Mouse (Mus musculus): ENCODE data around the gene Cyb561d2.
"Not testable (repeated sequence)": the region's sequence is repeated elsewhere in the genome, so short reads cannot be mapped to it uniquely, and the experiment has no call there.

Gene Cyb561d2

GRCm38 (mm10) chr9:107541474-107542351 lies at the start of gene Cyb561d2, which contains the start of gene Nprl2:
Gene Cyb561d2 (minus strand): TSS chr9:107542193.
Gene Nprl2 (plus strand): TSS chr9:107542226.
- peak; percentile 97 for DNase-seq

GRCm38 (mm10) chr9:107590773-107591060 lies 48.7 kb upstream of the Cyb561d2 start:
- peak; percentile 88 for DNase-seq

GRCm38 (mm10) chr9:107590058-107590772 lies 48.2 kb upstream of the Cyb561d2 start:
- DNase-seq, result peak; percentile 85

DNA sequence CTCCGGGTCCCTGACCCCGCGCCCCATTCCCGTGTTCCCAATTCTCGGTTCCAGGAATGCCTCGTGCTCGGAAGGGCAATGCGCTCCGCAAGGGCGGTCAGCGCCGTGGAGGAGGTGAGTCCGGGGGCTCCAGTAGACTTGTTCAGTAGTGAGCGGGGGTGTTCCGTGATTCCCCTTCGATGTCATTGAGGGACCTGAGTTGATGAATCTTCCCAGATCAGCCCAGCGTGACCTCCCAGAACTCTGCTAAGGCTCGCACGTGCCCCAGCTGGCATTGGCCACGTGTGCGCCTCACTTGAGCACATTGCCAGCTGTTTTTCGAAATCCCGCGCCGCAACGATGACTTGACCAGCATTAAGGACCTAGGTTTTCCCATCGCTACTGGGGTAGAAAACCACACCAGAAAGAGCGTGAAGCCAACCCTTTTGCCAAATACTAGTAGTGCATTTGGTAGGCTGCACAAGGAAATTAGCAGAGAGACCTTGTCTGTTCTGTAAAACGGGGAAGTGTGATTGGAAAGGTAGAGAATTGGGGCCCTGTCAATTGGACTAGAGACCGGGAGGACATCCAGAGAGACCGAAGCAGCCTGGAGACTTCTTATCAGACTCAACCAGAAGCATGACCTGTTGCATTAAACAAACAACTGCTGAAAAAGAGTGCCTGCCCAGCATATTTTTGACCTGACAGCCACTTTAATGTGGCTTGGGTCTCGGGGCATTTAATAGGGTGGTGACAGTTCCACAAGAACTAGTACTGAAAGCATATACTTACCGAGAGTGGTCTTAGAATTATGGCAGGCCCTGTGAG lies 46.0 kb upstream of the Cyb561d2 start:
- peak; percentile 82 for DNase-seq

GRCm38 (mm10) chr9:107586974-107587832 lies 45.2 kb upstream of the Cyb561d2 start, which contains the start of gene Ifrd2:
Gene Ifrd2 (plus strand): TSS chr9:107587642.
- peak; percentile 100 for DNase-seq

DNA sequence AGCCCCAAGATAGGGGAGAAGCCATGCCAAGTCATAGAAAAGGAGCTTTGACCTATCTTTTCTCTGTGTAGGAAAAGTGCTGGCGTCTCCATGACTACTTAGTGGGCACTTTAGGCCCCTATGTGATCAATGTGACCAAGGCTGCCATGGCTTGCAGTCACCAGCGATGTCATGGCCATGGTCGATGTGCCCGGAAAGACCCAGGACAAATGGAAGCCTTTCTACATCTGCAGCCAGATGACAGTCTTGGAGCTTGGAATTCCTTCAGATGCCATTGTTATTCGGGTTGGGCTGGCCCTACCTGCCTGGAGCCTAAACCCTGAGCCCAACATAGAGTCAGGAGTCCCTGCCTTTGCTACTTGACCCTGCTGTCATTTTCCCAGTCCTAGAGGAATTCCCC lies 44.5 kb upstream of the Cyb561d2 start:
- DNase-seq, result no peak

DNA sequence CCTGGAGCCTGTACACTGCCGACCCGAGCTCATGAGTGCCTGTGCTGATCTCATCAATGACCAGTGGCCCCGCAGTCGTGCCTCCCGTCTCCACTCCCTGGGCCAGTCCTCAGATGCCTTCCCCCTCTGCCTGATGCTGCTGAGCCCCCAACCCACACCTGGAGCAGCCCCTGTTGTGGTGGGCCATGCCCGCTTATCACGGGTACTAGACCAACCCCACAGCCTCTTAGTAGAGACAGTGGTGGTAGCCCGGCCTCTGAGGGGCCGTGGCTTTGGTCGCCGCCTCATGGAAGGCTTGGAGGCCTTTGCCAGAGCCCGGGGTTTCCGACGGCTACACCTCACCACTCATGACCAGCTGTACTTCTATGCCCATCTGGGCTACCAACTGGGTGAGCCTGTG lies 41.2 kb upstream of the Cyb561d2 start:
- DNase-seq, result no peak

DNA sequence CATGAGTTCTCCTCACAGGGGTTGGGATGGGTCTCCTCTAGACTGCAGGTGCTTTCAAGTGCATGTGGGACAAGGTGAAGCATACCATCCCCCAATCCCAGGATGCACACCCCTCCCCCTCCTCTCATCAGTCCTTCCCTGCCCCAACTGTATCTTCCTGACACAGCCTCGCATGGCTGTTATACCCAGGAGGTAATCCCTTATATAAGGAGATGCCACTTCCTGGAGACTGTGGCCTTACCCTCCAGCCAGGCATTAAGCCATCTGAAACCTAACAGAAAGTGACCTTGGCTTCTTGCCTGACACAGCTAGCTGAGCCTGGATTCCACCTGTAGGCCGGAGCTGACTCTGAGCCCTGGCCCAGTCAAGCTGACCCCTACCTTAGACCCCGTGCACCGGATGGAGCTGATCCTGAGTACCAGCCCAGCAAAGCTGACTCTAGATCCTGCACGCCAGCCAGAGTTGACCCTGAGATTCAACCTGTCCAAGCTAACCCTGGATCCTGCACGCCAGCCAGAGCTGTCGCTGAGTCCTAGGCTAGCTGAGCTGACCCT lies 40.6 kb upstream of the Cyb561d2 start:
- DNase-seq, result peak; percentile 61

DNA sequence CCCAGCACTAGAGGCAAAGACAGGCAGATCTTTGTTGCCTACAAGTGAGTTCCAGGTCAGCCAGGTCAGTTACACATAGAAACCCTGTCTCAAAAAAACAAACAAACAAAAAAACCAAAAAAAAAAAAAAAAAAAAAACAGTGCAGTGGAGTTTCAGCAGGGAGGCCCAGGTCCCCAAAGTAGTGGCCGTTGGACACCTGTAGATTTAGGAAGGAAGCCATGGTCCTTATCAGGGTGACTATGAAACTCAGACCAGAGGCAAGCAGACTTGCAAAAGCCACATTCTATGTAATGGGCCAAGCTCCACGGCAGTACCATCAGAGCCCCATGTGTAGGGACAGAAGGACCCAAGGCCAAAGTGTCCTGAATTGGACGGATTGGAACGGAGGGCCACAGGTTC lies 39.6 kb upstream of the Cyb561d2 start:
- no peak for DNase-seq

DNA sequence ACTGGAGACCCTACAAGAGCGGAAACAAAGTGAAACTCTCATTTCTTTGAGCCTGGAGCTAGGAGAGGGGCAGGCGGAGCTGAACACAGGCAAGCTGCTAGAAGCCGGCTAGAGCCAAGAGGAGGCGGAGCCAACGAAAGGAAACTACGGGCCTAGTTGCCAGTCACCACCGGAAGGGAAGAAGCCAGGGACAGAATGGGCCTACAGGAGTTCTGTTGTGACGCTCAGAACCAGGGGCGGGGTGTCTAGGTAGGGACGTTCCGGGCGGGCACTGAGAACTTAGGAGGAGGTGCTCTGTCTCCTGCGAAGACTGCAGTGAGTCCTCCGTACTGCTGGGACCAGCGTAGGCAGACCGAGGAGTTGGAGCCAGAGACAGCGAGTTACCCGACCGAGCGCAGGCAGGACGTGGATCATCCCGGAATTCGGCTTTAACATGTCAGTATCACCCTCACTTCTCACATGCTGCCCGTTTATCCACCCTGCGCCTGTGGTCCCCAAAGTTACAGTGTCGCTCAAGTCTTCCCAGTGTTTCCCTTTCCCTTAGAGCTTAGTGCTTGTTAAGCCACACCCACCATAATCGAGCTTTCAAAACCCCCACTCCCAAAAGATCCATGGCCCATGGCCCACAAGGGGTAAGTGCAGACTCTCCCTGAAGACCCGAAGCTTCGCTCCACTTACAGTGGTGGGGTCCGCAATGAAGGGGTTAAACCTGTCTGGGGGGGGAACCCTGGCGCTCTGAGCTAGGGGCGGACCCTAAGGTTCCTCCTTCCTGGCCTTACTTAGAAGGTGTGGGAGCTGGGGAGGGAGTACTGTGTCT lies 38.7 kb upstream of the Cyb561d2 start, which contains the start of gene Hyal3:
Gene Hyal3 (plus strand): TSS at position 318 of the 817 bp plus-strand sequence.
- DNase-seq, result peak; percentile 97

- no peak for DNase-seq
These were observed 37.3 kb upstream of the Cyb561d2 start for GRCm38 (mm10) chr9:107579023-107579900.

- no peak for DNase-seq
These were observed 36.6 kb upstream of the Cyb561d2 start, which contains the start of gene Naa80 for GRCm38 (mm10) chr9:107578587-107578986. Gene Naa80 (plus strand): TSS chr9:107578887.

DNA sequence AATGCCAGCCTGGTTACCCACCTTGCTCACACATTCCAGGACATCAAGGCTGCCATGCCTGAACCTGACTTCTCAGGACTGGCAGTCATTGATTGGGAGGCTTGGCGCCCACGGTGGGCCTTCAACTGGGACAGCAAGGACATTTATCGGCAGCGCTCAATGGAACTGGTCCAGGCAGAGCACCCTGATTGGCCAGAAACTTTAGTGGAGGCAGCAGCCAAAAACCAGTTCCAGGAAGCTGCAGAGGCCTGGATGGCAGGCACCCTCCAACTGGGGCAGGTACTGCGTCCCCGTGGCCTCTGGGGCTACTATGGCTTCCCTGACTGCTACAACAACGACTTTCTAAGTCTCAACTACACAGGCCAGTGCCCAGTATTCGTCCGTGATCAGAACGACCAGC lies 35.9 kb upstream of the Cyb561d2 start:
- DNase-seq, result no peak

DNA sequence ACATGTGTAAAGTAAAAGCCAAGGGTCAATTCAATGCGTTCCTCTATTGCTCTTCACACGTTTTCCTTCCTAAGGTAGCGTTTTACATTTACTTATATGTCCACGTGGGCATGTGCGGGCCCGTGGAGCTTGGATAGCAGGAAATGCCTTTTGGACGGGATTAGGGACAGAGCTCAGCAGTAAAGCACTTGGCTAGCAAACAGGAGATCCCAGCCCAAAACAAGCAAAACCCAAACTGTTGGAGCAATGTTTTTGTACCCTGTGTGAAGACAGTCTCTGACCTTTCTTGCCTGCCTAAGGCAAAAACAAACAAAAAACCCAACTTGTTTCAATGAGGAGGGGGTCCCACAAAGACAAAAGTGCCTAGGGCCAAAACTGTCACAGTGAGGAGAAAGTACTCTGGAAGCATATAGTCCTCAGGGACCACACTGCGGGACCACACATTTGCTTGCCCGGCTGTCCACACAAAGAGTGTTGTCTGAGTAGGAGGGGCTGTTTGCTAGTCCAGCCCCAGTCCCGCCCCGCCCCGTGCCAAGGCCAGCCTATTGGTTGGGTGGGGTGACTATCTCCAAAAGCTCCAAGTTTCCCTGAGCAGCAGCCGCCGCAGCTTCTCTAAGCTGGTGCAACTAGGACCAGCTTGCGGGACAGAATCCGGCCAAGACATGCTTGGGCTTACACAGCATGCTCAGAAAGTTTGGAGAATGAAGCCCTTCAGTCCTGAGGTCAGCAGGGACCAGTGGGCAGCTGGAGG lies 34.5 kb upstream of the Cyb561d2 start, which contains the start of gene Hyal1:
Gene Hyal1 (plus strand): TSS at position 571 of the 751 bp plus-strand sequence.
- DNase-seq, result peak; percentile 86

- DNase-seq, result peak; percentile 70
These were observed 33.8 kb upstream of the Cyb561d2 start for GRCm38 (mm10) chr9:107575579-107576356.

- DNase-seq, result not testable (repeated sequence)
These were observed 31.8 kb upstream of the Cyb561d2 start for GRCm38 (mm10) chr9:107573774-107574173.

DNA sequence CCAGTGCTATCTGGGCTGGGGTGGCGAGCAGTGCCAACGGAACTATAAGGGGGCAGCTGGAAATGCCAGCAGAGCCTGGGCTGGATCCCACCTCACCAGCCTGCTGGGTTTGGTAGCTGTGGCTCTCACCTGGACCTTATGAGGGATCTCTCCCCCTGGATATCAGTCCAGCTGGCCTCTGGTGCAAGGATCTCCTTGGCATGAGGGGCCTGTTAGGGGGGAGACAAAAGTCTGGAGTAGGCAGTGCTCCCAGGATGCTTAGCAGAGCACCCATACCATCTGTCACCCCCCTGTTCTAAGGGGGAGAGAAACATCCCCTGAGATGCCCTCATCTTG lies 30.3 kb upstream of the Cyb561d2 start:
- no peak for DNase-seq
